Mouse (Mus musculus) lung, adult 2 months (tissue): Measurements from ENCODE around the gene Urgcp. TPM values are rescaled to one million over a fixed set of nuclear protein-coding genes. Genes with fewer than 3 reads are reported as not detected.

Experiments used
- DNase-seq: peaks from one replicate; pipeline ENCODE4 v3.0.0; 2022
- H3K4me1 ChIP-seq: fragments of 200-500 bp; 2 replicates; pipeline ENCODE4 v1.6.1; 2011; ENCODE audit warnings: low read length; ENCODE audit not compliant: control insufficient read depth, insufficient read depth
- H3K4me3 ChIP-seq: fragments of 200-500 bp; replicated peaks from 2 replicates; pipeline ENCODE3; 2011; ENCODE audit warnings: low read depth, mild to moderate bottlenecking, control low read depth, low read length; ENCODE audit errors: extremely low read depth
- CTCF ChIP-seq: fragments of 200-500 bp; IDR thresholded peaks from 2 replicates; pipeline ENCODE4 v1.5.1; 2011; ENCODE audit warnings: mild to moderate bottlenecking, low read length, control low read depth; ENCODE audit not compliant: insufficient read depth
- POLR2A ChIP-seq: fragments of 200-500 bp; IDR thresholded peaks from 2 replicates; pipeline ENCODE4 v1.6.1; 2011; ENCODE audit warnings: low read depth, mild to moderate bottlenecking, control low read depth, low read length, borderline replicate concordance; ENCODE audit errors: extremely low read depth
- WGBS: fragments of 180-500 bp; shearing (Covaris S2); methylation state at CpG from one replicate; pipeline ENCODE4 v1.1.7; 2018; 5-methylcytosine and 5-hydroxymethylcytosine counted together
- polyA plus RNA-seq: library from polyadenylated mRNA; depleted of rRNA; stranded (reverse); fragments of >200 nt; gene quantifications from 2 replicates; pipeline ENCODE4 v1.2.3, GENCODE M21; 2012

Gene Urgcp
- polyA plus RNA-seq, 1 experiment, result 21.9 TPM

- WGBS, result 58% methylated on average over 17 of the region's 17 CpGs
- peak; percentile 73 for DNase-seq
- TF ChIP-seq CTCF, result no peak
- no peak for TF ChIP-seq POLR2A
- Histone ChIP-seq H3K4me3 (no peak overlapping the region), H3K4me1 (peaks cover 15% of the 10 kb centered on the region)
Observed at GRCm38 (mm10) chr11:5799621-5800490, 37.7 kb upstream of the Urgcp start.

- WGBS, result 96% methylated on average over 5 of the region's 5 CpGs
- peaks cover 15% of the 10 kb centered on the region for H3K4me1 ChIP-seq
- DNase-seq, result no peak
- no peak overlapping the region for H3K4me3 ChIP-seq
- TF ChIP-seq CTCF (no peak), POLR2A (no peak)
Observed at GRCm38 (mm10) chr11:5797928-5798327, 35.8 kb upstream of the Urgcp start.

- DNase-seq, result no peak
- Histone ChIP-seq H3K4me1 (peaks cover 12% of the 10 kb centered on the region), H3K4me3 (no peak overlapping the region)
- TF ChIP-seq CTCF, result no peak
- no peak for TF ChIP-seq POLR2A
- 82% methylated on average over 11 of the region's 11 CpGs for WGBS
Observed at GRCm38 (mm10) chr11:5797371-5797770, 35.2 kb upstream of the Urgcp start.

- Histone ChIP-seq H3K4me1 (peaks cover 11% of the 10 kb centered on the region), H3K4me3 (no peak overlapping the region)
- DNase-seq, result no peak
- TF ChIP-seq POLR2A (no peak), CTCF (no peak)
- WGBS, result 87% methylated on average over 15 of the region's 15 CpGs
Observed at GRCm38 (mm10) chr11:5796939-5797338, 34.8 kb upstream of the Urgcp start.

DNA sequence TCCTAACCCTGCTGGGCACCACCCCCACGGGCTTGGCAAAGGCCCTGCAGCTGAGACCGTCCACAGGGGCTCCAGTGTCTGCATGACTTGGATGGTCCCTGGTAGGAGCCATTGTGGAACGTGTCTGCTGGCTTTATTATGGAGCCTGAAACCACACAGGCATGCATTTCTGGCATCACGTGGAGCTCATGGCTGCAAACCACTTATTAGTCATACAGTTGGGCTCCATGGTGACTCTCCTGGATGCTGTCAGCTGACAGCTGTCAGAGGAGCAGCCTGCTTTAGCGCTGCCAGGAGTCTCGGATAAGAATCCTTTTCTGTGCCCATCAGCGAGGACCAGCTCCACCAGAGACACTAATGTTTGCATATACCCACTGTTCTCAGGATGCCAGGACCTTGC is 33.5 kb upstream of the Urgcp start:
- WGBS, result 77% methylated on average over 7 of the region's 7 CpGs
- no peak for DNase-seq
- Histone ChIP-seq H3K4me1 (peaks cover 6% of the 10 kb centered on the region), H3K4me3 (no peak overlapping the region)
- no peak for TF ChIP-seq POLR2A
- no peak for TF ChIP-seq CTCF

GRCm38 (mm10) chr11:5795290-5795689 is 33.1 kb upstream of the Urgcp start:
- H3K4me1 ChIP-seq, result peaks cover 4% of the 10 kb centered on the region; the same call in 1 of the 2 replicates
- WGBS, result 72% methylated on average over 9 of the region's 9 CpGs
- no peak for DNase-seq
- H3K4me3 ChIP-seq, result no peak overlapping the region
- TF ChIP-seq CTCF, result no peak
- TF ChIP-seq POLR2A, result no peak

- H3K4me1 ChIP-seq, result peaks cover 3% of the 10 kb centered on the region; the same call in 1 of the 2 replicates
- TF ChIP-seq CTCF (no peak), POLR2A (no peak)
- WGBS, result 85% methylated on average over 1 of the region's 1 CpGs
- no peak for DNase-seq
- no peak overlapping the region for H3K4me3 ChIP-seq
Observed at GRCm38 (mm10) chr11:5790431-5790830, 28.3 kb upstream of the Urgcp start.

DNA sequence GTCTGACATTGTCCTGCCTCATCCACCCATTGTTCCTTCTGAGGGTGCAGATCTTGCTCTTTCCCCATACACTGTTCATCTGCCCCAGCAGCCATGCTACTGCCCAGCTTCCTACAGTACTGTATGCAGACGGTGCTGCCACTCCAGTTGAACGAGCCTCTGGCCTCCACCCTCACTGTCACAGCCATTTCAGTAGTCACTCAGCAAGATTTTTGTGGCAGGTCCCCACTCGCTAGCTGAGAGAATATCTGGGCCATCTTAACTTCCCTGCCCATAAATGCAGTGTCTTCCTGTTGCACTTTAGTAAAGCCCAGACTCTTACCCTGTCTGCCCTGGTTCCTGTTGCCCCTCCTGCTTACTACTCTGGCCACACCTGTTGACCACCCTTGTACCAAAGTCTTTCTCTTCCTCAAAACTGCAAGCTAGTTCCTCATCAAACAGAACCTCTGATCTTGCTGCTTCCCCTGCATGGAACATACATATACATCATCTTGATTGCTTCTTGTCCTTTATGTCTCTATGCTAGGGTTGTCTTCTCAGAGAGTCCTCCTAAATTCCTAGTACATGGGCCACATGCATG is 27.7 kb upstream of the Urgcp start:
- H3K4me3 ChIP-seq, result no peak overlapping the region
- DNase-seq, result no peak
- no peak for TF ChIP-seq CTCF
- TF ChIP-seq POLR2A, result no peak
- peaks cover 3% of the 10 kb centered on the region; the same call in 1 of the 2 replicates for H3K4me1 ChIP-seq
- WGBS, result 45% methylated on average over 3 of the region's 3 CpGs

DNA sequence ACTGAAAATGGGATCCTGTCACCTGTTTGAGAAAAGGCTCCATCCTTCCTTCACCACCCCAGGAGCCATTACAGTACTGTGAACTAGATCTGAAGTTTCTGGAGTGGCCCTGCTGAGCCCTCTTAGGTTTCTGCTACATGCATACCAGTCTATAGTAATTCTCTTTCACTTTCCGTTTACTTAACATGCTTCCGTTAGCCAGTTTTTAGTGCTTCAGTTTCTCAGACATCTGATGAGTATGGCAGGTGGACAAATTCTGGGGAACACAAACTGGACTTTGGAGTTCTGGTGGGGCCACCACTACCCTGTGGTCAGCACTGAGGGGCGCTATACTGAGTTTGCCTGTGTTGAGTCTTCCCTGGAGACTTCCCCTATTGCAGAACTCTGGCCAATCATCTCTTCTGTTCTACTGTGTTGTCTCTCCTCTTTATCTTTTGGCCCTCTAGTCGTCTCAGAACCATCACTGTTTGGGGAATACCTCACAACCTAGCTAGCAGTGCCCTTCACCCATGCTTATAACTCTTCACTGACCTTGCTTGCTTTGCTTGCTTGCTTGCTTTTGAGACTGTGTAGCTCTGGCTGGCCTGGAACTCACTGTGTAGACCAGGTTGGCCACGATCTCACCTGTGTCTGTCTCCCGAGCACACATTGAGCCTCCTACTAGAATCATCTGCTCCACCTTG is 27.0 kb upstream of the Urgcp start:
- Histone ChIP-seq H3K4me1 (peaks cover 3% of the 10 kb centered on the region; the same call in 1 of the 2 replicates), H3K4me3 (peak overlapping the region; percentile 88)
- no peak for TF ChIP-seq CTCF
- TF ChIP-seq POLR2A, result no peak
- DNase-seq, result no peak
- WGBS, result 36% methylated on average over 6 of the region's 6 CpGs
